Mouse (Mus musculus) MEL (cell line): Measurements from ENCODE around the gene Zfp27.

Experiments used
- CTCF ChIP-seq, 3 experiments: IDR thresholded peaks in 2 of 3; conservative IDR thresholded peaks in 1 of 3; 2 replicates each; pipeline ENCODE4 v1.5.1; 2011 to 2012; ENCODE audit warnings: low read length in 3 of 3, low read depth in 2 of 3, mild to moderate bottlenecking in 2 of 3, improper control_type of control experiment in 1 of 3, inconsistent platforms in 1 of 3, mixed read lengths in 1 of 3, moderate library complexity in 1 of 3; ENCODE audit not compliant: control insufficient read depth in 1 of 3, insufficient read depth in 1 of 3, poor library complexity in 1 of 3, severe bottlenecking in 1 of 3
- MAX ChIP-seq: IDR thresholded peaks from 2 replicates; pipeline ENCODE4 v1.6.1; 2011; ENCODE audit warnings: low read length, improper control_type of control experiment
- POLR2A ChIP-seq, 2 experiments: IDR thresholded peaks; 2 replicates each; pipeline ENCODE4 v1.6.1; 2011 to 2012; ENCODE audit warnings: low read length in 2 of 2, mild to moderate bottlenecking in 2 of 2, control low read depth in 1 of 2, improper control_type of control experiment in 1 of 2, low read depth in 1 of 2, moderate library complexity in 1 of 2; ENCODE audit not compliant: control insufficient read depth in 1 of 2, insufficient read depth in 1 of 2, poor library complexity in 1 of 2

DNA sequence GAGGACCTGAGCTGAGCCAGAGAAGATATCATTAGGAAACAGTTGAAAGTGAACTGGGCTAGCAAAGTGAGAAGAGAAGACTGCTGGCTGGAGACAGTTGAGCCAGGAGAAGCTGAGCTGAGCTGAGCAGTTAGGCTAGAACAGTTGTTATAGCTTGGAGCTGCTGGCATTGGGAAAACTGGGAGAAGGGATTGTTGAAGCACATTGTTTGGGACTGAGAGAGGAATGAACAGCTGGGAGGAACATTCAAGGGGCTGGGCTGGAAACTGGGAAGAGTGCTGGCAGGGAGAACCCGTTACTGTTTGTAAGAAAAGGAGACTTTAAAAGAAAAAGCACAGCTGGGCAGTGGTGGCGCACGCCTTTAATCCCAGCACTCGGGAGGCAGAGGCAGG lies 11.7 kb upstream of the Zfp27 start:
- TF ChIP-seq CTCF (IDR thresholded peaks at IDR 0.05 in 2 of 3, conservative IDR thresholded peaks at IDR 0.05 in 1 of 3; ENCODE audit: control insufficient read depth in 1 of 3, insufficient read depth in 1 of 3, low read depth in 2 of 3, low read length in 3 of 3, poor library complexity in 1 of 3, severe bottlenecking in 1 of 3) (no peak), POLR2A (IDR thresholded peaks at IDR 0.05; ENCODE audit: control insufficient read depth in 1 of 2, insufficient read depth in 1 of 2, low read depth in 1 of 2, low read length in 2 of 2, poor library complexity in 1 of 2) (no peak), MAX (no peak)
